Mouse (Mus musculus) neural tube, embryonic 11.5 days (tissue): ENCODE results near the gene Pcyt1a. TPM values are rescaled to one million over a fixed set of nuclear protein-coding genes. Genes with fewer than 3 reads are reported as not detected.
"Not testable (repeated sequence)": the region's sequence is repeated elsewhere in the genome, so short reads cannot be mapped to it uniquely, and the experiment has no call there.

Source experiments
- ATAC-seq: fragments of 200-750 bp; cut with Nextera tagmentation; 2 replicates; pipeline ENCODE4 v1.8.0; 2017; ENCODE audit warnings: moderate number of reproducible peaks, mild to moderate bottlenecking, moderate TSS enrichment, moderate library complexity; ENCODE audit not compliant: insufficient read depth, low FRiP score, low TSS enrichment
- DNase-seq: peaks from one replicate; pipeline ENCODE4 v3.0.0-alpha.2; 2015; ENCODE audit warnings: low spot score
- H3K27ac ChIP-seq: fragments of 300-500 bp; sonication (generic); 2 replicates; pipeline ENCODE4 v1.5.1; 2014; ENCODE audit warnings: low read depth, mild to moderate bottlenecking, low read length
- H3K27me3 ChIP-seq: fragments of 300-500 bp; sonication (generic); 2 replicates; pipeline ENCODE4 v1.6.1; 2014; ENCODE audit warnings: mild to moderate bottlenecking, low read length, mixed read lengths; ENCODE audit not compliant: control insufficient read depth, insufficient read depth
- H3K36me3 ChIP-seq: fragments of 300-500 bp; sonication (generic); 2 replicates; pipeline ENCODE4 v1.6.1; 2014; ENCODE audit warnings: mild to moderate bottlenecking, low read length, moderate library complexity, mixed read lengths; ENCODE audit not compliant: control insufficient read depth, insufficient read depth
- H3K4me1 ChIP-seq: fragments of 300-500 bp; sonication (generic); 2 replicates; pipeline ENCODE4 v1.6.1; 2014; ENCODE audit warnings: low read length, mixed read lengths; ENCODE audit not compliant: control insufficient read depth, insufficient read depth
- H3K4me2 ChIP-seq: fragments of 300-500 bp; sonication (generic); 2 replicates; pipeline ENCODE4 v1.6.1; 2014; ENCODE audit warnings: low read depth, mild to moderate bottlenecking, moderate library complexity
- H3K4me3 ChIP-seq: fragments of 300-500 bp; sonication (generic); 2 replicates; pipeline ENCODE4 v1.5.1; 2014; ENCODE audit warnings: low read depth, low read length
- H3K9ac ChIP-seq: fragments of 300-500 bp; sonication (generic); 2 replicates; pipeline ENCODE4 v1.6.1; 2014; ENCODE audit warnings: mild to moderate bottlenecking, low read length
- H3K9me3 ChIP-seq: fragments of 300-500 bp; sonication (generic); 2 replicates; pipeline ENCODE4 v1.6.1; 2016; ENCODE audit warnings: low read length; ENCODE audit not compliant: control insufficient read depth
- WGBS: fragments of 180-500 bp; shearing (Covaris S2); extraction: QIAGEN DNeasy Blood & Tissue Kit; methylation state at CpG from one replicate; pipeline ENCODE4 v1.1.7; 2014; 5-methylcytosine and 5-hydroxymethylcytosine counted together
- polyA plus RNA-seq: library from polyadenylated mRNA; unstranded; fragments of >200 nt; fragmentation: Nextera tagmentation; extraction: Ambion mirVana; gene quantifications from 2 replicates; pipeline ENCODE4 v1.2.1, GENCODE M21; 2014

Gene Pcyt1a
- polyA plus RNA-seq, 1 experiment from 2014 or later, result 48.0 TPM

DNA sequence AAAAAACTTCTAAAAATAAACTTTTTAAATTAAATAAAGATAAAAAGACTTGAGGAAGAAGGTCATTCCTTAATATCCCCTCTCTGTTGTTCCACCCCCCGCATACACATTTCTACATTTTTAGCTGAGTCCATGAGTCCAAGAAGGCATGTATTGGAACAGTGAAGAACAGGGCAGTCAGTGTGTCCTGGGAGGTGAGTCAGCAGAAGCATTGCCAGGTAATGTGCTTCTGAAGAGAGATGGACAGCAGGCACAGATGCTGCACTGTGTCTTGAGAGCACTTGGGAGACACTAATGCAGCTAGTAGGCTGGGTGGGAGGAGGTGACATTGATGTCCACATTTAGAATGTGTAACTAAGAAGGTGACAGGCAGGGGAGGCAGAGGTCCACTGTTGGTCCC is 6.5 kb downstream of the Pcyt1a start:
- WGBS, result 94% methylated on average over 1 of the region's 1 CpGs
- no peaks in the 10 kb centered on the region for H3K36me3 ChIP-seq
- no peak overlapping the region for H3K4me2 ChIP-seq
- DNase-seq (no peak), ATAC-seq (no peak)
- H3K4me3 ChIP-seq, result no peak overlapping the region
- no peaks in the 10 kb centered on the region for H3K9me3 ChIP-seq
- H3K4me1 ChIP-seq, result no peaks in the 10 kb centered on the region
- H3K9ac ChIP-seq, result no peak overlapping the region
- no peaks in the 10 kb centered on the region for H3K27me3 ChIP-seq
- H3K27ac ChIP-seq, result no peak overlapping the region

DNA sequence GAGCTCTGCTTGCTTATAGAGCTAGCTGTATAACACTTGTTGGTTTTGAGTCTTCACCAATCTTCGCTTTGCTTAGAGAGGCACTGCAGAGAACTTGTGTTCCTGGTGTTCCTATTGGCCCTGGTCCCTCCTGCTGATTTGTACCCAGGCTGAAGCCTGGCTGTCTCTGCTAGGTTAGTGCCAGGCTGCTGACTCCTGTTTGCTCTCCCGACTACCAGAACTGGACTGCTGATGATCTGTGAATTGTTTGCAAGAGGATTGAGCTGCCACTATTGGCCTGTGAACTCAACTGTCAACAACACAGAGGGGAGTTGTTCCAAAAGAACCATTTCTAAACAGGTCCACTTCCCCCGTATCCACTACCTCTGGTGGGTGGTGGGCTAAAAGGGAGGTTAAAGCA is 10.7 kb downstream of the Pcyt1a start:
- no peak overlapping the region for H3K27ac ChIP-seq
- no peaks in the 10 kb centered on the region for H3K9me3 ChIP-seq
- no peak overlapping the region for H3K4me3 ChIP-seq
- no peaks in the 10 kb centered on the region for H3K36me3 ChIP-seq
- DNase-seq, result no peak
- no peaks in the 10 kb centered on the region for H3K4me1 ChIP-seq
- 97% methylated on average over 3 of the region's 3 CpGs for WGBS
- H3K27me3 ChIP-seq, result no peaks in the 10 kb centered on the region
- H3K4me2 ChIP-seq, result no peak overlapping the region
- ATAC-seq, result no peak
- no peak overlapping the region for H3K9ac ChIP-seq

DNA sequence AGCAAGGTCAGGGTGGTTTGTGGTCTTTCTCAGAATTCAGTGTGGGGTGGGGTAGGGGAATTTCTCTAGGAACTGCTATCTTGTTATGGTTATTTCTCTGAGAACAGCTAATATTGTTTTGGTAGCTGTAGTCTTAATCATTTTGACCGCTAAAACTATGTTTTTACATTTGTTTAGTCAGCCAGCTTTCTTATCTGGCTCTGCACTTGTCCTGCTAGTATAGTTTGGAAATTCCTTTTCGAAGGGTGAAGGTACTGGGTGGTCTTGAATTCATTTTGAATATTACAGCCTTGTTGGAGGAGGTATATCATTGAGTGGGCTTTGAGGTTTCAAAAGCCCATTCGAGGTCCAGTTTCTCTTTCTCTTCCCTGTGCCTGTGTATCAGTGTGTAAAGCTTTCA is 13.9 kb downstream of the Pcyt1a start:
- H3K4me3 ChIP-seq, H3K4me2 ChIP-seq, H3K27ac ChIP-seq, H3K36me3 ChIP-seq, H3K27me3 ChIP-seq, ATAC-seq, DNase-seq, H3K9ac ChIP-seq, H3K9me3 ChIP-seq, H3K4me1 ChIP-seq: not testable (repeated sequence)
- WGBS, result 89% methylated on average over 3 of the region's 3 CpGs

DNA sequence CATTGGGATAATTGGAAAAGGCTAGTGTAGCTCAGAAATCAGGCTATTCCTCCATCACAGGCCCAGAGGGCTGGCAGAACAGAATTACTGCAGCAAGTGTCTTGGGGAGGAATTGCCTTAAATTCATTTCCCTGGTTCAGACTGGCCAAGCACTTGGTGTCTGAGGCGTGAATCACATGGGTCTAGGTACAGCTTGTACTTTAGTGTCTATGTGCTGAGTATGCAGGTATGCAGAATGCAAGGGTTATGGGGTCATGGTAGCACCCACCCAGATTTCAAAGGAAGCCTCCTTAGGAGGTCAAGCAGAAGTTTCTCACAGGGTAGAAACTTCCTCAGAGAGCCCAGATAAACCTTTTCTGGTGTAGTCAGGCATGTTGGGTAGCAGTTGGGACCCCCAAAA is 14.8 kb downstream of the Pcyt1a start:
- Histone ChIP-seq H3K4me2 (no peak overlapping the region), H3K4me3 (no peak overlapping the region), H3K9me3 (no peaks in the 10 kb centered on the region), H3K36me3 (no peaks in the 10 kb centered on the region), H3K27me3 (no peaks in the 10 kb centered on the region), H3K27ac (no peak overlapping the region), H3K9ac (no peak overlapping the region), H3K4me1 (no peaks in the 10 kb centered on the region)
- no peak for ATAC-seq
- no peak for DNase-seq
- WGBS, result 85% methylated on average over 1 of the region's 1 CpGs

DNA sequence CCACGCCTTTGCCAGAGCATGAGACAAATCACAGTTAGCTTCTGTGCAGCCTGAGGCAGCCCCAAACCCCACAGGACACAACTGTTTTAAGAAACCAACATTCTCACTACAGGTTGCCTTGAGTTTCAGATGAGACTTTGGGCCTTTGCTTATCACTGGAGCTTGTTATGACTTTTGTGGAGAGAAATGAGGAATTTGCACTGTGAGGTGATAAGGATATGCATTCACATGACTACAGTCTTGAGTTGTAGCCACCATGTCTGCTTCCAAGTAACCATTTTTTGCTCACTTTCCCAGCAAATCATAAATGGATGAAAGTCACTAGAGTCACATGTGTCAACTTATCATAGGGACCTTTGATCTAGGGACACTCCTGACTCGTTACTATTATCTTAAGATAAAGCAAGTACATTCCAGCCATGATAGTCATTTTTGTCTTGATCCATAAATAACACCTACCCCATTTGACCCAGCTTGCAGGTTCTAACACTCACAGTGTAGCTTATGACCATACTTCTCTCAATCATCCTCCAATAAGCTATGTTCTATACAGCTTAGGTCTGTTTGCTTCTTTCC is 15.9 kb downstream of the Pcyt1a start:
- Histone ChIP-seq H3K27ac (no peak overlapping the region), H3K27me3 (no peaks in the 10 kb centered on the region), H3K36me3 (no peaks in the 10 kb centered on the region), H3K4me1 (no peaks in the 10 kb centered on the region), H3K9ac (no peak overlapping the region), H3K4me2 (no peak overlapping the region), H3K9me3 (no peaks in the 10 kb centered on the region), H3K4me3 (no peak overlapping the region)
- ATAC-seq, result no peak
- 81% methylated on average over 2 of the region's 2 CpGs for WGBS
- no peak for DNase-seq

DNA sequence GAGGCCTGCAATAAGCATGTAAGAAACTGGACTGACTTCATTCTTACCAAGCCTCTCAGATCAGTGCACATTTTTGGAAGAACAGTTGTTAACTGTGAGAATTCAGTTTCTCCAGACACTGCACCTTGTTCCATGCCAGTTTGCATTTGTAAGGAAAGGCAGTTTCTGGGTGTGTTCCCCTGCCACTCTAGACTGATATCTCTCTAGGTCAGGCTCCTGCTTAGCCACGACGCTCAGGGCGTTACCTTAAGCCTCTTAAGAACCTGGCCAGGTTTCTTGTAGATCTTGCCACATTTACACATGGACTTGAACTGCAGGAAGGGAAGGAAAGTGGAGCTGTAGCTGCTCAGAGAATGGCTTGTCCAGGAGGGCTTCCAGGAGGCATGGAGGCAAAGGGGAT is 18.9 kb downstream of the Pcyt1a start:
- Histone ChIP-seq H3K27me3 (no peaks in the 10 kb centered on the region), H3K4me2 (no peak overlapping the region), H3K36me3 (no peaks in the 10 kb centered on the region), H3K9me3 (no peaks in the 10 kb centered on the region), H3K4me3 (no peak overlapping the region), H3K27ac (no peak overlapping the region), H3K4me1 (no peaks in the 10 kb centered on the region), H3K9ac (no peak overlapping the region)
- no peak for DNase-seq
- 80% methylated on average over 3 of the region's 3 CpGs for WGBS
- ATAC-seq, result no peak

DNA sequence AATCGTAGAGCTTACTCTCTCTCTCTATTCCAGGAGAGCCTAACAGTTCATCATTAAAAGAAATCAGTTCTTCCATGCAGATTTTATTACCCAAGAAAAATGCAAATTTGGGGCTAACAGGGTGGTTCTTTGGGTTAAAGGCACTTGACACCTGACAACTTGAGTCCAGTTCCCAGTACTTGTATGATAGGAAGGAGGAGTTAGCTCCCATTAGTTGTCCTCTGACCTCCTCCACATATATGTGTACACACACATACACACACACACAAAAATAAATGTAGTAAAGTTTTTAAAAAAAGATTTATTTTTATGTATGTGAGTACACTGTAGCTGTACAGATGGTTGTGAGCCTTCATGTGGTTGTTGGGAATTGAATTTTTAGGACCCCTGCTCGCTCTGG is 19.4 kb downstream of the Pcyt1a start:
- Histone ChIP-seq H3K9ac (no peak overlapping the region), H3K9me3 (no peaks in the 10 kb centered on the region), H3K36me3 (no peaks in the 10 kb centered on the region), H3K27me3 (no peaks in the 10 kb centered on the region), H3K27ac (no peak overlapping the region), H3K4me2 (no peak overlapping the region), H3K4me3 (no peak overlapping the region), H3K4me1 (no peaks in the 10 kb centered on the region)
- DNase-seq (no peak), ATAC-seq (no peak)
- 86% methylated on average over 2 of the region's 2 CpGs for WGBS

DNA sequence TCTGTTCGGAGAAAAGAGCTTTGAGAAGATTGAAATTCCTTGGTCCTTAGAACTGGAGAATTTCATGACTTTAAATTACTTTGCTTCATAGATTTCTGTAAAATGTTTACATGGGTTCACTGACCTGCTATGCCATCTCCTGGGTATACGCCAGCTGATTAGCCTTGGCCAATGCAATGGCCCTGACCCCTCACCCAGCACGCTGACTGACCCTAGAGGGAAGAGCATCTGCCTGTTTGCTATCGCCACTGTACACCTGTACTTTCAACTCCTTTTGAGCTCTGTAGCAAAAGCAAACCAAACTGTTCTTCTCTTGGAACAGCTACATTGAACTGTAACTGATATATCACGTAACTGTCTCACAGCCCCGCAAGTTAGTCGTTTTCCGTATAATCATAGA is 22.4 kb downstream of the Pcyt1a start:
- Histone ChIP-seq H3K36me3 (no peaks in the 10 kb centered on the region), H3K4me3 (no peak overlapping the region), H3K27ac (no peak overlapping the region), H3K27me3 (no peaks in the 10 kb centered on the region), H3K9me3 (no peaks in the 10 kb centered on the region), H3K4me2 (no peak overlapping the region), H3K9ac (no peak overlapping the region), H3K4me1 (no peaks in the 10 kb centered on the region)
- 94% methylated on average over 8 of the region's 8 CpGs for WGBS
- no peak for DNase-seq
- ATAC-seq, result no peak

DNA sequence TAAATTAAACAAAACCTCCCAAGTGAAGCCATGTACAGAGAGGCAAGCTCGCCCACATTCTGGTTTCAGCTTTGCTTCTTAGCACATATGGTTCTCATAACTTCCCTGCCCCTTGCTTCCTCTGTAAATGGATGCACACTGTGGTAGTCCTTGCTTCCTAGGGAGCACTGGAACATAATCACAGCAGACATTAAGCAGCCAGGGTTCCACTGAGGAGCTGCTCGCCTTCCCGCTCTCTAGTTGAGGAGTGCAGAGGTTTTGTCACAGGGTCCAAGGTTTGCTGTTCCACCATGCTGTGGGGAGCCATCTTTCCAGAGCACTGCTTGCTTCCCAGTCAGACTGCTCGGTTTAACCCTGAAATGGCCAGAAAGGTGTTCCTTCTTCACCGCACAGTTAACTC is 23.9 kb downstream of the Pcyt1a start:
- Histone ChIP-seq H3K27me3 (no peaks in the 10 kb centered on the region), H3K27ac (no peak overlapping the region), H3K9ac (no peak overlapping the region), H3K36me3 (no peaks in the 10 kb centered on the region), H3K4me1 (no peaks in the 10 kb centered on the region), H3K9me3 (no peaks in the 10 kb centered on the region), H3K4me2 (no peak overlapping the region), H3K4me3 (no peak overlapping the region)
- WGBS, result 76% methylated on average over 5 of the region's 5 CpGs
- DNase-seq (no peak), ATAC-seq (no peak)
